In the genomic region with DNA sequence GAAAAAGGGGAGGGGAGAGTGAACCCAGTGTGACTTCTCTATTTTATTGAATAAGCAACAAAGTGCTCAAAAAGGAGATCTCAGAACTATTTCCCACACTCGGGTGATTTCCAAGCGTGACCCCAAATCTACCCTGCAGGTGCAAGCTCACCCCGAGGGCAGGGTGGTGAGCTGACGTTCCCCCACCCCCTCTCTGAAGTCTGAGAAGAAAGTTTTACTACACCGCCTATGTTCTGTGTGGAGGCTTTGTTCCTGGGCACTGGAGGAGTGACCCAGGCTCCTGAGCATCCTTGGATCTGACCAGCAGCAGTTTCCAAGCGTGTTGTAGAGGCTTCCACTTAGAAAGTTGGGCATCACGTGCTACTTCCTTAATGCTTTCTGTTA, we compare ENCODE assay signal across 8 mouse cellular contexts. TPM values are rescaled to one million over a fixed set of nuclear protein-coding genes. Genes with fewer than 3 reads are reported as not detected.
DNase-seq lines count a peak whose midpoint lies in the region; ATAC-seq and TF ChIP-seq lines count a peak whose summit lies in the region.

No protein-coding gene starts in this region.

- H3K9ac ChIP-seq in lung, embryonic 16.5 days (ENCODE audit: low read length), result peak overlapping the region; percentile 54; the same call in 1 of the 2 replicates
- H3K9ac ChIP-seq in forebrain, embryonic 14.5 days (ENCODE audit: low read length), result peak overlapping the region; percentile 70
- no peak overlapping the region for H3K9ac ChIP-seq in limb, embryonic 15.5 days

- TF ChIP-seq CTCF in cerebellum, adult 2 months (IDR thresholded peaks at IDR 0.05; ENCODE audit: borderline replicate concordance, insufficient read depth, low read depth, low read length), result no peak

- WGBS in lung, embryonic 16.5 days, result 24% methylated on average over 7 of the region's 7 CpGs
- WGBS in forebrain, embryonic 14.5 days, result 15% methylated on average over 7 of the region's 7 CpGs
- WGBS in limb, embryonic 15.5 days, result 15% methylated on average over 7 of the region's 7 CpGs
- WGBS in cerebellum, adult 2 months, result 40% methylated on average over 7 of the region's 7 CpGs

- H3K4me2 ChIP-seq in lung, embryonic 16.5 days (ENCODE audit: low read depth, low read length), result peak overlapping the region; percentile 71
- peak overlapping the region; percentile 81 for H3K4me2 ChIP-seq in forebrain, embryonic 14.5 days (ENCODE audit: low read length)
- peak overlapping the region; percentile 96 for H3K4me2 ChIP-seq in limb, embryonic 15.5 days

- H3K36me3 ChIP-seq in lung, embryonic 16.5 days (ENCODE audit: control insufficient read depth, insufficient read depth, low read length), result no peaks in the 10 kb centered on the region
- no peaks in the 10 kb centered on the region for H3K36me3 ChIP-seq in forebrain, embryonic 14.5 days (ENCODE audit: control insufficient read depth, insufficient read depth, low read length)
- H3K36me3 ChIP-seq in limb, embryonic 15.5 days, result no peaks in the 10 kb centered on the region

- H3K4me1 ChIP-seq in lung, embryonic 16.5 days (replicated peaks; ENCODE audit: control insufficient read depth, insufficient read depth, low read length), result 0 out of 2 replicates have a peak, but pooled peaks cover 2% of the 10 kb centered on the region
- no peaks in the 10 kb centered on the region for H3K4me1 ChIP-seq in forebrain, embryonic 14.5 days (ENCODE audit: control insufficient read depth, insufficient read depth, low read length)
- peaks cover 9% of the 10 kb centered on the region for H3K4me1 ChIP-seq in limb, embryonic 15.5 days
- H3K4me1 ChIP-seq in cerebellum, adult 2 months (ENCODE audit: control insufficient read depth, insufficient read depth, low read length), result no peaks in the 10 kb centered on the region

- TF ChIP-seq POLR2A in cerebellum, adult 2 months (IDR thresholded peaks at IDR 0.05; ENCODE audit: borderline replicate concordance, insufficient read depth, low read length), result no peak

- no peak for DNase-seq in lung, postnatal 4 days
- DNase-seq in forebrain, embryonic 14.5 days (ENCODE audit: low spot score), result no peak
- DNase-seq in thymus, postnatal 0 days (ENCODE audit: low spot score), result peak; percentile 58
- DNase-seq in cerebellum, postnatal 14 days, result no peak
- DNase-seq in cerebellum, adult 2 months, result no peak
- DNase-seq in adrenal gland, adult (ENCODE audit: inconsistent age in 2 of 2, low spot score in 1 of 2), result no peak

- H3K4me3 ChIP-seq in lung, embryonic 16.5 days (ENCODE audit: low read length), result peak overlapping the region; percentile 48
- H3K4me3 ChIP-seq in forebrain, embryonic 14.5 days (ENCODE audit: low read depth, low read length), result peak overlapping the region; percentile 48
- H3K4me3 ChIP-seq in limb, embryonic 15.5 days, result peak overlapping the region; percentile 54
- H3K4me3 ChIP-seq in cerebellum, adult 2 months (replicated peaks; ENCODE audit: insufficient read depth, low read depth, low read length), result no peak overlapping the region

- no peak for ATAC-seq in lung, embryonic 16.5 days (ENCODE audit: low read depth)
- peak; percentile 16; the same call in 1 of the 2 replicates for ATAC-seq in forebrain, embryonic 14.5 days
- no peak for ATAC-seq in limb, embryonic 15.5 days (ENCODE audit: insufficient number of reproducible peaks, low FRiP score, low TSS enrichment, low read depth)

- no peaks in the 10 kb centered on the region for H3K9me3 ChIP-seq in lung, embryonic 16.5 days (ENCODE audit: control insufficient read depth, low read length)
- H3K9me3 ChIP-seq in forebrain, embryonic 14.5 days (replicated peaks; ENCODE audit: control insufficient read depth, low read length), result no peaks in the 10 kb centered on the region
- no peaks in the 10 kb centered on the region for H3K9me3 ChIP-seq in limb, embryonic 15.5 days

- H3K27ac ChIP-seq in lung, embryonic 16.5 days (ENCODE audit: low read length), result no peak overlapping the region
- H3K27ac ChIP-seq in forebrain, embryonic 14.5 days (ENCODE audit: low read depth, low read length), result no peak overlapping the region
- H3K27ac ChIP-seq in limb, embryonic 15.5 days, result no peak overlapping the region
- no peak overlapping the region for H3K27ac ChIP-seq in cerebellum, adult 2 months (ENCODE audit: insufficient read depth, low read length)

- H3K27me3 ChIP-seq in lung, embryonic 16.5 days (ENCODE audit: control insufficient read depth, insufficient read depth, low read depth, low read length), result no peaks in the 10 kb centered on the region; the same call in 1 of the 2 replicates
- H3K27me3 ChIP-seq in forebrain, embryonic 14.5 days (replicated peaks; ENCODE audit: control insufficient read depth, insufficient read depth, low read length), result no peaks in the 10 kb centered on the region
- peaks cover 14% of the 10 kb centered on the region; the same call in 1 of the 2 replicates for H3K27me3 ChIP-seq in limb, embryonic 15.5 days
- no peaks in the 10 kb centered on the region; the same call in 1 of the 2 replicates for H3K27me3 ChIP-seq in cerebellum, adult 2 months (ENCODE audit: control insufficient read depth, insufficient read depth, low read length)

RNA-seq across cellular contexts. Expression of gene Gpr156, which starts 0.5 kb away (rescaled TPM):
- polyA plus RNA-seq in lung, embryonic 16.5 days (2015; fragmentation: Nextera tagmentation; extraction: Ambion mirVana), result 0.33 and 0.63 TPM in 2 replicates
- polyA plus RNA-seq in forebrain, embryonic 14.5 days (2014; fragmentation: Nextera tagmentation; extraction: Ambion mirVana), result 4.2 and 5.1 TPM in 2 replicates
- 0.38 and 0.47 TPM in 2 replicates for polyA plus RNA-seq in limb, embryonic 15.5 days (2015; fragmentation: Nextera tagmentation; extraction: Ambion mirVana)
- polyA plus RNA-seq in thymus, postnatal 0 days (2015; fragmentation: Nextera tagmentation; extraction: Ambion mirVana), result 0.13 and 0.23 TPM in 2 replicates
- polyA plus RNA-seq in cerebellum, adult 2 months (2012; rRNA removed), result 0.51 and 0.54 TPM in 2 replicates

RNA-seq across cellular contexts. Expression of gene Lrrc58, which starts 48.6 kb away (rescaled TPM):
- polyA plus RNA-seq in lung, embryonic 16.5 days (2015; fragmentation: Nextera tagmentation; extraction: Ambion mirVana), result 51.1 and 56.8 TPM in 2 replicates
- 40.7 and 53.0 TPM in 2 replicates for polyA plus RNA-seq in forebrain, embryonic 14.5 days (2014; fragmentation: Nextera tagmentation; extraction: Ambion mirVana)
- polyA plus RNA-seq in limb, embryonic 15.5 days (2015; fragmentation: Nextera tagmentation; extraction: Ambion mirVana), result 48.4 and 53.1 TPM in 2 replicates
- 31.2 and 34.6 TPM in 2 replicates for polyA plus RNA-seq in thymus, postnatal 0 days (2015; fragmentation: Nextera tagmentation; extraction: Ambion mirVana)
- 30.7 and 32.8 TPM in 2 replicates for polyA plus RNA-seq in cerebellum, adult 2 months (2012; rRNA removed)

RNA-seq across cellular contexts. Expression of gene Gm36028, which starts 55.9 kb away (rescaled TPM):
- 0.43 and 0.73 TPM in 2 replicates for polyA plus RNA-seq in lung, embryonic 16.5 days (2015; fragmentation: Nextera tagmentation; extraction: Ambion mirVana)
- 0.20 TPM in 1 of 2 replicates, not detected in the other for polyA plus RNA-seq in forebrain, embryonic 14.5 days (2014; fragmentation: Nextera tagmentation; extraction: Ambion mirVana)
- not detected in 2 replicates for polyA plus RNA-seq in limb, embryonic 15.5 days (2015; fragmentation: Nextera tagmentation; extraction: Ambion mirVana)
- polyA plus RNA-seq in thymus, postnatal 0 days (2015; fragmentation: Nextera tagmentation; extraction: Ambion mirVana), result 0.12 and 0.17 TPM in 2 replicates
- 0.15 and 0.21 TPM in 2 replicates for polyA plus RNA-seq in cerebellum, adult 2 months (2012; rRNA removed)
